Mouse (Mus musculus): Measurements from ENCODE around the gene Trappc3.

DNA sequence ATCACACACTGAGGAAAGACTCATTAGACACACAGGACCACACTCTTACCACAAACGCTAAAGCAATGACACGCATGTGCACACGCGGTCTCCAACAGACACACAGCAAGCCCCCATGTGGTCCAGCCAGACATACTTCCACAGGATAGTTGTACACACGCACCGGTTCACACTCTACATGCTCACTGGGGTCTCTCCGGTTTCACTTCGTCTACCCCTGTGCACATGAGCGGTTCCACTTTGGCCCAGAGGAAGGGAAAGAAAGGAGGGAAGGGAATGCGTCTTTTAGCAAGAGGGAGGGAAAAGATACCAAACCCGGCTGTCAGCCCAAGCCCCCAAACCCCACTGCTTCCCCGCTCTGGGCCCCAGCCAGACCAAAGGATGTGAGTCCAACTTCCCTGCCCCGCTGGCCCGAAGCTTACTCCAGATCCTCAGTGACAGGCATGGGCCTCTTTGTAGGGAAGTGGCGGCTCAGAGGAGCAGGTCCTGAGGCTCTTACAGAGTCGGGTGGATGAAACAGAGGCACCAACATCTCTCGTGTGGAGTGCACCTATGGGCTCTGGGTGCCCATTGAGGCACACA, 26.1 kb downstream of the Trappc3 start:
- TF ChIP-seq GATA1 (IDR thresholded peaks at IDR 0.05; ENCODE audit: borderline replicate concordance, low read length) (no peak), FLI1 (IDR thresholded peaks at IDR 0.05; ENCODE audit: low read length) (no peak)

Data from megakaryocyte, embryonic 14.5 days (primary cell).